Mouse (Mus musculus) stomach, embryonic 15.5 days (tissue): ENCODE results near the gene Pfkfb2. TPM values are rescaled to one million over a fixed set of nuclear protein-coding genes. Genes with fewer than 3 reads are reported as not detected.

ENCODE experiments used
- ATAC-seq: fragments of 200-750 bp; cut with Nextera tagmentation; 2 replicates; pipeline ENCODE4 v1.8.0; 2017; ENCODE audit warnings: low read depth, moderate number of reproducible peaks, moderate TSS enrichment; ENCODE audit not compliant: insufficient read depth, low FRiP score
- H3K27ac ChIP-seq: fragments of 300-500 bp; sonication (generic); 2 replicates; pipeline ENCODE4 v1.5.1; 2015; ENCODE audit warnings: mild to moderate bottlenecking, inconsistent platforms
- H3K27me3 ChIP-seq: fragments of 300-500 bp; sonication (generic); replicated peaks from 2 replicates; pipeline ENCODE4 v1.6.1; 2015; ENCODE audit warnings: inconsistent platforms
- H3K36me3 ChIP-seq: fragments of 300-500 bp; sonication (generic); 2 replicates; pipeline ENCODE4 v1.6.1; 2015; ENCODE audit warnings: inconsistent platforms
- H3K4me1 ChIP-seq: fragments of 300-500 bp; sonication (generic); 2 replicates; pipeline ENCODE4 v1.6.1; 2015; ENCODE audit warnings: inconsistent platforms
- H3K4me2 ChIP-seq: fragments of 300-500 bp; sonication (generic); 2 replicates; pipeline ENCODE4 v1.6.1; 2015; ENCODE audit warnings: mild to moderate bottlenecking, inconsistent platforms
- H3K4me3 ChIP-seq: fragments of 300-500 bp; sonication (generic); replicated peaks from 2 replicates; pipeline ENCODE4 v1.5.1; 2015; ENCODE audit warnings: inconsistent platforms
- H3K9ac ChIP-seq: fragments of 300-500 bp; sonication (generic); 2 replicates; pipeline ENCODE4 v1.6.1; 2015; ENCODE audit warnings: inconsistent platforms
- H3K9me3 ChIP-seq: fragments of 300-500 bp; sonication (generic); 2 replicates; pipeline ENCODE4 v1.6.1; 2016; ENCODE audit warnings: inconsistent platforms
- WGBS: fragments of 180-500 bp; shearing (Covaris S2); methylation state at CpG from one replicate; pipeline ENCODE4 v1.1.7; 2015; 5-methylcytosine and 5-hydroxymethylcytosine counted together
- polyA plus RNA-seq: library from polyadenylated mRNA; unstranded; fragments of >200 nt; fragmentation: Nextera tagmentation; extraction: Ambion mirVana; gene quantifications from 2 replicates; pipeline ENCODE4 v1.2.1, GENCODE M21; 2015

The Pfkfb2 gene
- polyA plus RNA-seq = 10.1 and 10.9 TPM in 2 replicates

DNA sequence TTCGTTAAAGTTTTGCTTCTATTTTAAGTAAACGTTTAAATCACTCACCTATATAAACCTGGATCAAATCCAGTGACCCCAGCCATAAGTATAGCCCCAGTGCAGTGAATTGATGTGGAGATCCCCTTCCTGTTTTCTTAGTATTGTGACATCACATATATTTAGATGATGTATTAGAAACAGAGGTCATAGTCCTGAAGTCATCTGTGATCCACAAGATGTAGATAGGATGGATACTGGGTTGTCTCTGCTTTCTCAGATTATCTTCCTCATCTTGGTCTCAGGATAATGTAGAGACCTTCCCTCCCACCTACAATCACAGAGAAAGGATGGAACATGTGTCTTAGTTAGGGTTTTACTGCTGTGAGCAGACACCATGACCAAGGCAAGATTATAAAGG, at the start of gene Pfkfb2:
TSS of gene Pfkfb2 (minus strand) at position 101 of the 400 bp plus-strand sequence.
- Histone ChIP-seq H3K4me2 (no peak within 1 kb of the TSS), H3K36me3 (no peaks in the 10 kb centered on the region), H3K4me3 (no peak within 1 kb of the TSS), H3K27me3 (no peaks in the 10 kb centered on the region), H3K9me3 (no peaks in the 10 kb centered on the region), H3K27ac (no peak within 1 kb of the TSS), H3K4me1 (0 out of 2 replicates have a peak, but pooled peaks cover 5% of the 10 kb centered on the region), H3K9ac (no peak within 1 kb of the TSS)
- ATAC-seq = no peak
- WGBS = 65% methylated on average over 2 of the region's 2 CpGs

DNA sequence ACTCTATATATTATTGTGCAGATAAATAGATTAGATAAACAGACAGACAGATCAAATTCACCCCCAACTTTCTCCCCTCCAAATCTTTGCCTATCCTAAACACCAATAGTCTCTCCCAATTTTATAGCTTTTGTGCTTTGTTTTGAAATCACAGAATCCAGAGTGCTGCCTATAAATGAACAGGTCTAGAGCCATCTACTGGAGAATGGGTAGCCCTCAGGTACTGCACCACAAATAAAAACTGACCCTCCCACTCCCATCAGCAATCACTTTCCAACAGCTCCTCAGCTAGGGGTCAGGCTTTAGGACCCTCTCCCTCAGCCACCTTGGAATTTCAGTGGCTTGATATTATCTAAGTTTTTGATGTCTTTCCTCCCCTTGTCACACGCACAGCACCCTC, 47.6 kb upstream of the Pfkfb2 start:
- Histone ChIP-seq H3K36me3 (no peaks in the 10 kb centered on the region), H3K4me3 (no peak overlapping the region), H3K4me2 (no peak overlapping the region), H3K9me3 (no peaks in the 10 kb centered on the region), H3K27ac (no peak overlapping the region), H3K9ac (no peak overlapping the region), H3K4me1 (no peaks in the 10 kb centered on the region), H3K27me3 (no peaks in the 10 kb centered on the region)
- no peak for ATAC-seq
- 84% methylated on average over 1 of the region's 1 CpGs for WGBS

DNA sequence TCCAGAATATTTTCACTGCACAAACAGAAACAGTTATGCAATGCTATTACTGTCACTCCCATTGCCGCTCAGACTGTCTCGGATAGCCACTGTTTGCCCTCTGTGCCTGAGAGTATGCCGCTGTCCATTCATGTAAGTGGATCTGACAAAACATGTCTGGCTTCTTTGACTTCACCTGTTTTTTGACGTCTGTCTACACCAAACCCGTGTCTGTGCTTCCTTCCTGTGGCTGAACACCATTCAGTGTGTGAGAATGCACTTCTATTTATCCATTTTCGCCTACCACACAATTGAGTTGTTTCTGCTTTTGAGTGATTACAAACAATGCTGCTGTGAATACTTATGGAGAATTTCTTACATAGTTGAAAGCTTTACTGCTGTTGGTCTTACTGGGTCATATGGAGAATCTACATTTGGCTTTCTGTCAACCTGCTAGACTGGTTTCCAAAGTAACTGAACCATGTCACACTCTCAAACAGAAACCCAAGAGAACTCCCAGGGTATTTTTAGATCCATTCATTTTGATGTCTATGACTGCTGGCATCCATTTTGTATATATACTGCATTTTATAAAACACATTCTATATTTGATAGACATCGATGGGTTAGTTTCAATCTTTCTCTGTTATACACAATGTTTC, 46.8 kb upstream of the Pfkfb2 start:
- no peak overlapping the region for H3K4me2 ChIP-seq
- no peaks in the 10 kb centered on the region for H3K9me3 ChIP-seq
- WGBS = 73% methylated on average over 7 of the region's 7 CpGs
- ATAC-seq = no peak
- no peak overlapping the region; the same call in 1 of the 2 replicates for H3K27ac ChIP-seq
- H3K4me3 ChIP-seq = no peak overlapping the region
- no peaks in the 10 kb centered on the region for H3K27me3 ChIP-seq
- H3K9ac ChIP-seq = no peak overlapping the region
- H3K36me3 ChIP-seq = no peaks in the 10 kb centered on the region
- H3K4me1 ChIP-seq = no peaks in the 10 kb centered on the region

DNA sequence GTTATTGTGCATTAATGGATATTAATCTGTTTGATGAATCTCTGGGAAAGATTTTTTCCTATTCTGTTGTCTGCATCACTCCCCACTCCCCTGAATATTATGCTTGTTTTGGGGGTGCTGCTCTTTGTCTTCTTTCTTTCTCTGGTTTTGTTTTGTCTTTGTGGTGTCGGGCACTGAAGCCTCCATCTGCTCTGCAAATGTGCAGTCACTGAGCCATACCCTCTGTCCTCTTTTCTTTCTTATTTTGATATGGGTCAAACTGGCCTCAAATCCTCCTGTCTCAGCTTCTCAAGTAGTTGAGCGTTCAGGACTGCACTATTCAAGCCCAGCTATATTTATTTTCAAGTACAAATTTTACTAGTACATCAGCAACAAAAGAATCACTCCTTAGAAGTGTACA, 46.2 kb upstream of the Pfkfb2 start:
- no peak overlapping the region for H3K4me3 ChIP-seq
- H3K27me3 ChIP-seq = no peaks in the 10 kb centered on the region
- H3K9ac ChIP-seq = no peak overlapping the region
- H3K4me2 ChIP-seq = no peak overlapping the region
- no peaks in the 10 kb centered on the region for H3K36me3 ChIP-seq
- H3K9me3 ChIP-seq = no peaks in the 10 kb centered on the region
- no peak for ATAC-seq
- 75% methylated on average over 2 of the region's 2 CpGs for WGBS
- H3K4me1 ChIP-seq = no peaks in the 10 kb centered on the region
- H3K27ac ChIP-seq = no peak overlapping the region

DNA sequence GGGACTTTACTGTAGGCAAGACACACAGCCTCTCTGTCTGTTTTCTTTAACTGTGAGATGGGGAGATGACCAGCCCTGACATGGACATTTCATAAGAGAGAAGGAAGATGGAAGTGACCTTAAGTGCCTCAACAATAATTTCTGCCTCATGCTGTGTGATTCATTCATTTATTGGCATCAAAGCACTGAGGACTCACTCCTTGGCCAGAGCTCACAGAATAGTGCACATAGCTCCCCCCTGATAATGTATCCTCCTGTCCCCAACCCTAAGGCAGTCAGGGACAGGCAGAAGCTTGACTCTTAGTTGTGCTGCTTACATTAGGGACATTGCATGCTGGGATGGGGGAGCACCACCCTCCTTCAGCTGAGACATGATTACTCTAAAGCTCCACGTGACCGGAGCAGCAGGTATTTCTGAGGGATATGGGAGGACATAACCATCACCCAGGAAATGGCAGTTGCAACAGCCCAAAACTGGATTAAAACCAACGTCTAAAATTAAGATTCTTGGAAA, 42.0 kb upstream of the Pfkfb2 start:
- Histone ChIP-seq H3K9ac (no peak overlapping the region), H3K27me3 (no peaks in the 10 kb centered on the region), H3K4me1 (no peaks in the 10 kb centered on the region), H3K36me3 (no peaks in the 10 kb centered on the region), H3K4me3 (no peak overlapping the region), H3K27ac (peak overlapping the region; percentile 16; the same call in 1 of the 2 replicates), H3K9me3 (no peaks in the 10 kb centered on the region), H3K4me2 (no peak overlapping the region)
- no peak for ATAC-seq
- WGBS = 69% methylated on average over 3 of the region's 3 CpGs

DNA sequence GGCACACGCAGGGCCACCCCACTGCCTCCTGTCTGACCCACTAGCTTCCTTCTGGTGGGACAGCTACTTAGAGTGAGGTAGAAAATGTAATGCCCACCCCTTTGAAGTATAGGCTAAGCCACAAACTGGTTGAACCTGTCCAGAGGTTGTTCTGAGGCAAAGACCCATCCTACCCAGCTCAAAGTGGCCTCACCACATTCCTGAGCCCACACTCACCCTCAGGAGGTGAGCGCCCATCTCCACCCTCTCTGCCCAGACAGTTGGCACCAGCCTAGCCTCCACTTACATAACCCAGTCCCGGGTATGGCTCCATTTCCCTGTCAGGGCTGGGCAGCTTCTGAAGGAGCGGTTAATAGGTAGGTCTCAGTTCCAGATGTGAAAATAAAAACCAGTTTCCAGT, 41.4 kb upstream of the Pfkfb2 start:
- Histone ChIP-seq H3K4me2 (no peak overlapping the region), H3K9ac (no peak overlapping the region), H3K27ac (peak overlapping the region; percentile 55), H3K9me3 (no peaks in the 10 kb centered on the region), H3K27me3 (no peaks in the 10 kb centered on the region), H3K4me3 (no peak overlapping the region), H3K4me1 (no peaks in the 10 kb centered on the region), H3K36me3 (no peaks in the 10 kb centered on the region)
- ATAC-seq = peak; percentile 70; the same call in 1 of the 2 replicates
- WGBS = 77% methylated on average over 4 of the region's 4 CpGs

DNA sequence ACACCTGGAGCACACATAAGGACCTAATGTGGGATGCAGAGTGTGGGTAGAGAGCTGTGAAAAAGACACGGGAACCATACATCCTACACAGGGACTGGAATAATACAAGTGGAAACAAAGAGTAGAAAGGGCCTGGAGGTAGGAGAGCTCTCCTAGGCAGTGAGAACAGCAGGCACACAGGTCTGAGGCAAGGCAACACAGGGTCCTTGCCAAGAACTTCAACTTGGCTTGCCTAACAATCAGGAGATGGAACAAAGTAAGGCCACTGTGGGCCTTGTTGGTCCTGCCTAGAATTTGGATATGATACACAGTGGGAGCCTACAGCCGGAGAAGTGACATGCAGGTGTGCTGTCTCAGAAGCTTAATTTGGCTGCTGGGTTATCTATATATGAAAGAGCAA, 40.9 kb upstream of the Pfkfb2 start:
- no peak overlapping the region for H3K9ac ChIP-seq
- H3K9me3 ChIP-seq = no peaks in the 10 kb centered on the region
- H3K4me2 ChIP-seq = no peak overlapping the region
- H3K27ac ChIP-seq = peak overlapping the region; percentile 55
- no peak overlapping the region for H3K4me3 ChIP-seq
- H3K27me3 ChIP-seq = no peaks in the 10 kb centered on the region
- H3K4me1 ChIP-seq = no peaks in the 10 kb centered on the region
- WGBS = 74% methylated on average over 2 of the region's 2 CpGs
- no peak for ATAC-seq
- H3K36me3 ChIP-seq = no peaks in the 10 kb centered on the region

DNA sequence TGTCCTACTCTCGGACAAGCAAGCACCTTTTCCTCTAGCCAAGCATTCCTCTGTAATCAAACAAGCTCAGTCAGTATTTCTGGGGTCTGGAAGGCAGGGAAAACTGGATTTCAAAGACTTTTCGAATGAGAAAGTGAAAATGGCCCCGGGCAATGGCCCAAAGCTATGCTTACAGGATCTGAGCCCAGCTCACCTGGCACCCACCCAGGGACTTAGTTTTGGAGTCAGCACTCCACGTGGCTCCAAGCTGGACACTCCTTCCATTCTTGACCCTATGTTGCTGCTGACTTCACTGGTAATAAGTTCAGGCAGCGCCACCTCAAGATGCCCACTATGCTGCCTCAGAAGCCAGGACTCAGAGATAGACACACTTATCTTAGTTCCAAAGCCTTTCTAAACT, 38.0 kb upstream of the Pfkfb2 start:
- no peak for ATAC-seq
- H3K4me3 ChIP-seq = no peak overlapping the region
- H3K36me3 ChIP-seq = no peaks in the 10 kb centered on the region
- H3K9ac ChIP-seq = no peak overlapping the region
- H3K27ac ChIP-seq = no peak overlapping the region
- 80% methylated on average over 5 of the region's 5 CpGs for whole genome bisulfite sequencing
- no peaks in the 10 kb centered on the region for H3K9me3 ChIP-seq
- H3K4me1 ChIP-seq = no peaks in the 10 kb centered on the region
- H3K27me3 ChIP-seq = no peaks in the 10 kb centered on the region
- H3K4me2 ChIP-seq = no peak overlapping the region

DNA sequence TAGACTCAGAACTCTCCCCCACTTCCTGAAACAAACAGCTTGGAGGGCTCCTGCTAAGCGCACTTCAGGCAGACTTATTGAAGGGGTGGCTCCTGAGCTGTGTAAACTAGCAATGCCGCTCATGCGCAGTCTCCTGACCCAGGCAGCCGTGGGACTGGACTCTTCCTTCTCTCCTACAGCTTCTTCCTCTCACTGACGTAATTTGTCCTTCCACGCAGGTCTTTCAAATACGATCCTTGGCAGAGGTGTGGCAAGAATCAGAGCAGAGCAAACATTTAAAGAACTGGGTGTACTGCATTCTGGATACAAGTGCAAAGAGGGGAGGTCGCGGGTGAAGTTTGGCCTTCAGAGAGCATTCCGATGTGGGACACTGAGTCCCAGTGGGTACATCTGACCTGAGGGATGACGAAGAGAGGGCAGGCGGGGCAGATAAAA, 35.0 kb upstream of the Pfkfb2 start:
- WGBS = 59% methylated on average over 12 of the region's 12 CpGs
- no peak overlapping the region for H3K4me3 ChIP-seq
- H3K9ac ChIP-seq = no peak overlapping the region
- H3K36me3 ChIP-seq = no peaks in the 10 kb centered on the region
- no peaks in the 10 kb centered on the region for H3K4me1 ChIP-seq
- peak; percentile 91 for ATAC-seq
- H3K27ac ChIP-seq = peak overlapping the region; percentile 82
- H3K9me3 ChIP-seq = no peaks in the 10 kb centered on the region
- H3K4me2 ChIP-seq = peak overlapping the region; percentile 32; the same call in 1 of the 2 replicates
- no peaks in the 10 kb centered on the region for H3K27me3 ChIP-seq

DNA sequence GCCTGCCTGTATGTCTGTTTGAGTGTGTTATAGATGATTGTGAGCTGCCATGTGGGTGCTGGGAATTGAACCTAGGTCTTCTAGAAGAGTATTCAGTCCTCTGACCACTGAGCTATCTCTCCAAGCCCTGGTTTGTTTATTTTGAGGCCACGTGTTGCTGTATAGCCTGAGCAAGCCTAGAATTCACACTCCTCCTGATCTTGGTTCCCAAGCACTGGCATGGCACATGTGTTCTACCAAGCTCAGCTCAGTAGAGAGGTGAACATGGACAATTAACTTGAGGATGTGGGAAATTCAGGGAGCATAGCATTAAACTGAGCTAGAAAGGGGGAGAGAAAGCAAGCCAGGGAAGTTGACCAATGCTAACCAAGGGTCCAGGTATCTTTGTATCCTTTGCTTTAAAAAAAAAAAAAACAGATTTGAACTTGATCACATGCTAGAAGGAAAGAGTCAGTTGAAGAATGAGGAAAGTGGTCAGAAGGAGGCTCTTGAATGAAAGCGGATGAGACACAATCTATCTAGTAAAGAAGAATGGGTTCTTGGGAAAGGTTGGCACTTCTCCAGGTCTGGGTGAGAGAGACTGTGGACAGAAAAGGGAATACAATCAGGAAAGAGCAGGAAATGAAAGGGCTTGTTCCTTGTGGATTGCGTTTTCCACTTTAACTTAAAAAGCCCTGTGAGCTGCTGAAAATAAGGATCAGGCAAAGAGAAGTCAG, 33.1 kb upstream of the Pfkfb2 start:
- H3K4me2 ChIP-seq = no peak overlapping the region
- H3K9ac ChIP-seq = no peak overlapping the region
- ATAC-seq = no peak
- no peaks in the 10 kb centered on the region for H3K36me3 ChIP-seq
- 79% methylated on average over 3 of the region's 3 CpGs for WGBS
- H3K9me3 ChIP-seq = no peaks in the 10 kb centered on the region
- H3K4me1 ChIP-seq = no peaks in the 10 kb centered on the region
- H3K27ac ChIP-seq = no peak overlapping the region
- no peaks in the 10 kb centered on the region for H3K27me3 ChIP-seq
- H3K4me3 ChIP-seq = no peak overlapping the region

DNA sequence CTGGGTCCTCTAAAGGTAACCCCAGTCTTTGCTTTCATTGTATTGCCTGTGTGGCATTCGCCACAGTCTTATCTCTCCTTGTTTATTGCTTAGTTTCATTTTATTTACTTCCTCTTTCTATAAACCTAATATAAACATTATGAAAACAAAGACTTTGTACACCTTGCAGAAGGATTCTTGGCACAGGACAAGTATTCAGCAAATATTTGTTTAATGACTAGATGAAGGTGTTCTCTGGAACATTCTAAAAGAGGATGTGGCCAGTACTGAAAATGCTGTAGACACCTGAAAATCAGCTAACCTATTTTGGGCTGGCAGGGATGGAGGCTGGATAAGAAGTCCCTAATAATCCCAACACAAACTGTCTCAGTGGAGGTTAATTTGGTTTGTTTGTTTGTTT, 32.5 kb upstream of the Pfkfb2 start:
- 62% methylated on average over 1 of the region's 1 CpGs for whole genome bisulfite sequencing
- Histone ChIP-seq H3K9ac (no peak overlapping the region), H3K36me3 (no peaks in the 10 kb centered on the region), H3K4me3 (no peak overlapping the region), H3K4me2 (no peak overlapping the region), H3K9me3 (no peaks in the 10 kb centered on the region), H3K27me3 (no peaks in the 10 kb centered on the region), H3K4me1 (no peaks in the 10 kb centered on the region), H3K27ac (no peak overlapping the region)
- no peak for ATAC-seq

DNA sequence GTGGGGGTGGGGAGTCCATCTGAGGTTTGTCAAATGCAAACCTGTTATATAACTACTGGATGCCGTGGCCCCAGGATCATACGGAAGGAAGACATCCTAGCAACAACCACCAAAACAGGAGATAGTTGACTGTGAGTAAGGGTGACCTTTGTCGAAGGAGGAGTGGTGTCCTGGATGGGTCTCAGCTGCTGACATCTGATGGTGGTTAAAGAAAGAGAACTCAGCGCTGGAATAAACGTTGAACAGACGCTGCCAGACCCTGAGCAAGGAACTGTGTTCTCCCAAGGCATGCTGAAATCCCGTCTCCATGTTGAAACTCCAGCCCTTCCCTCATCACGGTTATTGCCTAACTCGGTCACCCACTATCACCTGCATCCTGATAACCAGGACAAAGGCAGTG, 30.6 kb upstream of the Pfkfb2 start:
- Histone ChIP-seq H3K27me3 (no peaks in the 10 kb centered on the region), H3K9me3 (no peaks in the 10 kb centered on the region), H3K27ac (no peak overlapping the region), H3K36me3 (no peaks in the 10 kb centered on the region), H3K9ac (no peak overlapping the region), H3K4me2 (no peak overlapping the region), H3K4me1 (no peaks in the 10 kb centered on the region), H3K4me3 (no peak overlapping the region)
- no peak for ATAC-seq
- WGBS = 58% methylated on average over 9 of the region's 9 CpGs
